In genomic region chr7:35584068-35584785, GRCm38 (mm10) we compare ENCODE assay signal across 8 mouse cellular contexts. TPM values are rescaled to one million over a fixed set of nuclear protein-coding genes. Genes with fewer than 3 reads are reported as not detected.
DNase-seq lines count a peak whose midpoint lies in the region; ATAC-seq lines count a peak whose summit lies in the region.

No protein-coding gene starts in this region.

- H3K36me3 ChIP-seq in heart, embryonic 15.5 days, result no peaks in the 10 kb centered on the region
- no peaks in the 10 kb centered on the region for H3K36me3 ChIP-seq in hindbrain, embryonic 14.5 days (replicated peaks; ENCODE audit: control insufficient read depth, insufficient read depth)
- H3K36me3 ChIP-seq in midbrain, embryonic 15.5 days (replicated peaks), result no peaks in the 10 kb centered on the region

- ATAC-seq in heart, embryonic 15.5 days (replicated peaks; ENCODE audit: insufficient number of reproducible peaks, insufficient read depth, low FRiP score, low read depth), result no peak
- no peak for ATAC-seq in hindbrain, embryonic 14.5 days (ENCODE audit: low FRiP score)
- no peak for ATAC-seq in midbrain, embryonic 15.5 days (replicated peaks)
- ATAC-seq in erythroid progenitor cell, adult 5-6 weeks (replicated peaks; ENCODE audit: low FRiP score, poor library complexity, severe bottlenecking), result no peak

- H3K27me3 ChIP-seq in heart, embryonic 15.5 days, result peaks cover 26% of the 10 kb centered on the region
- peaks cover 32% of the 10 kb centered on the region for H3K27me3 ChIP-seq in hindbrain, embryonic 14.5 days (ENCODE audit: control insufficient read depth, insufficient read depth, low read length)
- peaks cover 34% of the 10 kb centered on the region for H3K27me3 ChIP-seq in midbrain, embryonic 15.5 days (replicated peaks)

- 5% methylated on average over 36 of the region's 36 CpGs for WGBS in heart, embryonic 15.5 days
- WGBS in hindbrain, embryonic 14.5 days, result 4% methylated on average over 36 of the region's 36 CpGs
- 3% methylated on average over 36 of the region's 36 CpGs for WGBS in midbrain, embryonic 15.5 days

- no peak for DNase-seq in heart, postnatal 25 days (ENCODE audit: low spot score)
- DNase-seq in hindbrain, embryonic 14.5 days (ENCODE audit: low spot score), result no peak
- no peak for DNase-seq in gastrocnemius, postnatal 25 days
- DNase-seq in right cerebral cortex, postnatal 36 days (ENCODE audit: low spot score in 2 of 2), result no peak

- H3K4me1 ChIP-seq in heart, embryonic 15.5 days (replicated peaks), result peaks cover 29% of the 10 kb centered on the region
- peaks cover 8% of the 10 kb centered on the region; the same call in 1 of the 2 replicates for H3K4me1 ChIP-seq in brown adipose tissue, adult 24 weeks (ENCODE audit: control insufficient read depth, insufficient read depth, insufficient read length, low read length)
- peaks cover 18% of the 10 kb centered on the region for H3K4me1 ChIP-seq in hindbrain, embryonic 14.5 days (replicated peaks; ENCODE audit: control insufficient read depth, insufficient read depth, low read length)
- H3K4me1 ChIP-seq in midbrain, embryonic 15.5 days, result peaks cover 27% of the 10 kb centered on the region

- H3K9ac ChIP-seq in heart, embryonic 15.5 days, result peak overlapping the region; percentile 53
- peak overlapping the region; percentile 45; the same call in 1 of the 2 replicates for H3K9ac ChIP-seq in hindbrain, embryonic 14.5 days
- peak overlapping the region; percentile 41 for H3K9ac ChIP-seq in midbrain, embryonic 15.5 days

- no peak overlapping the region for H3K27ac ChIP-seq in heart, embryonic 15.5 days
- no peak overlapping the region for H3K27ac ChIP-seq in brown adipose tissue, adult 24 weeks (replicated peaks; ENCODE audit: low read depth, low read length)
- H3K27ac ChIP-seq in hindbrain, embryonic 14.5 days, result no peak overlapping the region
- no peak overlapping the region for H3K27ac ChIP-seq in midbrain, embryonic 15.5 days

- H3K4me2 ChIP-seq in heart, embryonic 15.5 days, result peak overlapping the region; percentile 99
- peak overlapping the region; percentile 99 for H3K4me2 ChIP-seq in hindbrain, embryonic 14.5 days (replicated peaks)
- H3K4me2 ChIP-seq in midbrain, embryonic 15.5 days, result peak overlapping the region; percentile 99

- H3K4me3 ChIP-seq in heart, embryonic 15.5 days, result peak overlapping the region; percentile 73
- peak overlapping the region; percentile 77 for H3K4me3 ChIP-seq in brown adipose tissue, adult 24 weeks (ENCODE audit: insufficient read depth, low read depth, low read length)
- H3K4me3 ChIP-seq in hindbrain, embryonic 14.5 days (replicated peaks; ENCODE audit: low read length), result peak overlapping the region; percentile 68
- H3K4me3 ChIP-seq in midbrain, embryonic 15.5 days, result peak overlapping the region; percentile 65

- intact Hi-C loops in heart, postnatal 25 days (cut with DNase I), result loop anchor here (10.0 kb wide), 1 partner anchor 249 kb away; the partner anchor contains the start of gene Rhpn2

- H3K9me3 ChIP-seq in heart, embryonic 15.5 days (replicated peaks), result no peaks in the 10 kb centered on the region
- H3K9me3 ChIP-seq in hindbrain, embryonic 14.5 days (ENCODE audit: control insufficient read depth, low read length), result no peaks in the 10 kb centered on the region
- H3K9me3 ChIP-seq in midbrain, embryonic 15.5 days, result no peaks in the 10 kb centered on the region

RNA-seq across cellular contexts. Expression of gene Rgs9bp, which starts 1.2 kb away (rescaled TPM):
- polyA plus RNA-seq in heart, embryonic 15.5 days (2015; fragmentation: Nextera tagmentation; extraction: Ambion mirVana), result 0.25 and 0.42 TPM in 2 replicates
- under 1 TPM; 0.03 to 0.06 TPM for total RNA-seq in heart, postnatal 25 days (2021)
- 0.16 TPM in 1 of 2 replicates, not detected in the other for polyA plus RNA-seq in brown adipose tissue, adult 24 weeks (2012; ENCODE audit: insufficient read depth, insufficient read length, missing spikeins)
- 0.04 and 0.17 TPM in 2 replicates for polyA plus RNA-seq in hindbrain, embryonic 14.5 days (2014; fragmentation: Nextera tagmentation; extraction: Ambion mirVana)
- polyA plus RNA-seq in midbrain, embryonic 15.5 days (2015; fragmentation: Nextera tagmentation; extraction: Ambion mirVana), result 0.04 TPM in 1 of 2 replicates, not detected in the other
- 0.36 TPM in 1 of 2 replicates, not detected in the other for total RNA-seq in erythroid progenitor cell, adult 5-6 weeks (2015; ENCODE audit: low replicate concordance)
- total RNA-seq in erythroid progenitor cell, adult 5-6 weeks (2017; ENCODE audit: low replicate concordance), result 0.38 TPM in 1 of 2 replicates, not detected in the other
- under 1 TPM; 0.05 to 0.43 TPM for total RNA-seq in gastrocnemius, postnatal 25 days (2021)

RNA-seq across cellular contexts. Expression of gene Ankrd27, which starts 1.8 kb away (rescaled TPM):
- polyA plus RNA-seq in heart, embryonic 15.5 days (2015; fragmentation: Nextera tagmentation; extraction: Ambion mirVana), result 17.7 and 22.9 TPM in 2 replicates
- total RNA-seq in heart, postnatal 25 days (2021), result 10 to 100 TPM; 12.3 to 12.6 TPM
- polyA plus RNA-seq in brown adipose tissue, adult 24 weeks (2012; ENCODE audit: insufficient read depth, insufficient read length, missing spikeins), result 14.2 and 24.0 TPM in 2 replicates
- polyA plus RNA-seq in hindbrain, embryonic 14.5 days (2014; fragmentation: Nextera tagmentation; extraction: Ambion mirVana), result 18.7 and 21.6 TPM in 2 replicates
- 18.9 and 19.0 TPM in 2 replicates for polyA plus RNA-seq in midbrain, embryonic 15.5 days (2015; fragmentation: Nextera tagmentation; extraction: Ambion mirVana)
- 38.6 and 41.1 TPM in 2 replicates for total RNA-seq in erythroid progenitor cell, adult 5-6 weeks (2015; ENCODE audit: low replicate concordance)
- total RNA-seq in erythroid progenitor cell, adult 5-6 weeks (2017; ENCODE audit: low replicate concordance), result 9.5 and 13.2 TPM in 2 replicates
- total RNA-seq in gastrocnemius, postnatal 25 days (2021), result 10 to 100 TPM in 1 of 2 experiments, 1 to 10 TPM in 1; 7.9 to 11.1 TPM

RNA-seq across cellular contexts. Expression of gene Nudt19, which starts 28.1 kb away (rescaled TPM):
- polyA plus RNA-seq in heart, embryonic 15.5 days (2015; fragmentation: Nextera tagmentation; extraction: Ambion mirVana), result 109 and 115 TPM in 2 replicates
- 10 to 100 TPM; 75.1 to 83.7 TPM for total RNA-seq in heart, postnatal 25 days (2021)
- polyA plus RNA-seq in brown adipose tissue, adult 24 weeks (2012; ENCODE audit: insufficient read depth, insufficient read length, missing spikeins), result 105 and 112 TPM in 2 replicates
- 116 and 121 TPM in 2 replicates for polyA plus RNA-seq in hindbrain, embryonic 14.5 days (2014; fragmentation: Nextera tagmentation; extraction: Ambion mirVana)
- 87.3 and 91.5 TPM in 2 replicates for polyA plus RNA-seq in midbrain, embryonic 15.5 days (2015; fragmentation: Nextera tagmentation; extraction: Ambion mirVana)
- total RNA-seq in erythroid progenitor cell, adult 5-6 weeks (2015; ENCODE audit: low replicate concordance), result 129 and 165 TPM in 2 replicates
- 36.3 and 55.8 TPM in 2 replicates for total RNA-seq in erythroid progenitor cell, adult 5-6 weeks (2017; ENCODE audit: low replicate concordance)
- 10 to 100 TPM; 37.7 to 42.7 TPM for total RNA-seq in gastrocnemius, postnatal 25 days (2021)

RNA-seq across cellular contexts. Expression of gene Tdrd12, which starts 46.7 kb away (rescaled TPM):
- polyA plus RNA-seq in heart, embryonic 15.5 days (2015; fragmentation: Nextera tagmentation; extraction: Ambion mirVana), result 0.62 and 1.4 TPM in 2 replicates
- under 1 TPM in 1 of 2 experiments, not detected in 1; 0.42 TPM for total RNA-seq in heart, postnatal 25 days (2021)
- polyA plus RNA-seq in brown adipose tissue, adult 24 weeks (2012; ENCODE audit: insufficient read depth, insufficient read length, missing spikeins), result not detected in 2 replicates
- polyA plus RNA-seq in hindbrain, embryonic 14.5 days (2014; fragmentation: Nextera tagmentation; extraction: Ambion mirVana), result 0.53 and 0.59 TPM in 2 replicates
- polyA plus RNA-seq in midbrain, embryonic 15.5 days (2015; fragmentation: Nextera tagmentation; extraction: Ambion mirVana), result 0.36 and 0.37 TPM in 2 replicates
- 3.4 TPM in 1 of 2 replicates, not detected in the other for total RNA-seq in erythroid progenitor cell, adult 5-6 weeks (2015; ENCODE audit: low replicate concordance)
- total RNA-seq in erythroid progenitor cell, adult 5-6 weeks (2017; ENCODE audit: low replicate concordance), result not detected in 2 replicates
- not detected for total RNA-seq in gastrocnemius, postnatal 25 days (2021)
